Mouse (Mus musculus): ENCODE measurements at regions not wholly inside any gene's neighbourhood (a gene's known extent, or its start where the extent isn't known, plus 50 kb on each side); places are given as distances from the start of the nearest gene placed in this dataset.

DNA sequence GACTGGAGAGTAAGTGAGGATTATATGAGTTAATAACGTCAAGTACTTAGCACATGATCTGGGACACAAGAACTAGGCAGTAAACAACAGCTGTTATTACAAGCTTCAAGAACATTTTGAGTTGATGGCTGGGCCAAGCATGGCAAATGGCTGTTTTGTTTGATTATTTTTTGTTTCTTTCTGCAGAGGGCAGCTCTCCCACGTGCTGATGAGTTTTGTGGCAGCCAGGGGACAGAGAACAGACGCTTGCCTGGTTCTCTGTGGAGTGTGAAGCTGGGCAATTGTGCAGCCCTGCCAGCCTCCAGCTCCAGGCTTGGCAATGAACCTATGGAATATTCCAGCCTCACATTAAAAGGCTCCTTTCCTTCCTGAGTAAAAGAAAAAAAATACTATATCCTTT is 592.2 kb downstream of the Tox3 start:
- DNase-seq (ENCODE audit: low spot score in 2 of 2): no peak

DNA sequence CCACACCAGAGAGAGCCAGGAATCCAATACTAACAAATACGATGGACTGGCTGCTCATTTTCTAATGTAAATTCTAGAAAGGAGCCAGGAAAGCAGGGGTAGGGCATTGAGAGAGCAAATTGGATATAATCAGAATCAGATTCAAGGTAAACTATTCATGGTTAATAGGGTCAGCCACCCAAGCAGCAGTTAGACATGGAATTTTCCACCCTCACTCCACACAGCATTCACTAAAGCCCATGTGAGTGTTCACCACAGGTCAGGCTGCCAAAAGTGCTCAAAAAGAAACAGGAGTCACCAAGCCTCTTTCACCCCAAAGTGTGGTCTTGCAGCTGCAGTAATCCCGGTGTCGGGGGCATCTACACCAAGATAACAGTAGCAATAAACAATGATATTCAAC is 596.9 kb downstream of the Tox3 start:
- DNase-seq (ENCODE audit: low spot score in 2 of 2): no peak

DNA sequence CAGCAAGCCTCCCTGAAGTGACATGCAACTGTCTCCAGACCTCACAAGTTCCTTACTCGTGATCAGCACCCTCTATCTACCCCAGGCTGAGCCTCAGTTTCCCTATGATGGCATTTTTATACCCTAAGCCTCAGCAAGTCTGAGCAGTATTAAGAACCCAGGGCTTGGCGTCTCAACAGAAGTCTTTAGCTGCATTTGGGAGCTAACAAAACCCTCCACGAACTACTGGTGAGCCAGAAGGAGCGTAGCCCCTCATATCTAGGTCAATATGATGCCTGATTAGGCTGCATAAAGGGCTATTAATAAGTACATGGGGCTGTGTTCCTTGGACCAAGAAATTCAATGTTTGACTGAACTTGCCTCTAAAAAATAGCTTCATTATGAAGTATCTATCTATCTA is 600.4 kb downstream of the Tox3 start:
- DNase-seq (ENCODE audit: low spot score in 2 of 2): no peak

DNA sequence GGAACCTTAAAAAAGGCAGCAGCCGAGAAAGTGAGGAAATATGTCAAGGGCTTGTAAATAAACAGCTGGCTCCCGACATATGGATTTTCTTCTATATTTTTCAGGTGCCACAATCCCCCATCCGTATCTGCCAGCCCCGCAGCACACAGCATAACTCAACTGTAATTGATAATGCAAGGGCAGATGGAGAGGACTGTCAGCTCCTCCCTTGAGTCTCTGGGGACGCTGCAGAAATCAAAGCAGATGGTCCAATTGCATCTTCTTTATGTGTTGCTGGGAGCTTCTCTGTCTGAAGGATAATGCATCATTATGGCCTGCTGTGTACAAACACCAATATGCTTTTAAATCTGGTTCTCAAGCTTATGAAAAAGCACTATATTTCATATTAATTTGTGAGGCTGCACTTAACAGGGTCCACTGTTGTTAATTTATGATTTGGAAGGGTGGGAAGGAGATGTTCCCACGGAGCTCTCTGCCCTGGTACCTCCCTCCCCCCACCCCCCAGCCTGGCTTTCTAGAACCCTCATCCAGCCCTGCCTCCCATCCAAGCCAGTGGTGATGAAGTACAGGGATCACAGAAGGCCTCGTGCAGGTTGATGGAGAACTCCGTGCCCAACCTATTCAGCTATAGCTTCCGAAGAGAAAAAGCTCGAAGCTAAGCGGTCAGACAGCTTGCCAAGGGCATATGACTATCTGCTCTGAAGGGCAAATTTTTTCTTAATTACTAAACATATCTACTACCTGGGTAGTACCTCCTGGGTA is 603.7 kb downstream of the Tox3 start:
- no peak for DNase-seq (ENCODE audit: low spot score in 2 of 2)

DNA sequence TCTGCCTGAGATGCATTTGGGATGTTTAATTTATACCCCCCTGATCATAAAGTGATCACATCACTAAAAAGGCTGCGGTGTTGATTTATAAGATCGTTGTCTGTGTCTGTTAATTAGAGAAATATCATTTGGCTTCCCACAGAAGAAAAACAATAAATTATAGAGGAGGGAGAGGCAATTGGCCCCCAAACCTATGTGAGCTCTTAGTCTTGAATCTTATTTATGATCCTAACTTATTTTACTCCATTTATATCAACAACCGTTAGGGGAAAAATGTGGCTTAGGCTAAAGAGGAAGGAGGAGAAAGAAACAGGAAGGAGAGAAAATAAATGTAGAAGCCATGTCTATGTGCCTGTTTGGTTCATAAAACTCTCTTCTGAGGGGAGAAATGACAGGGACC is 609.5 kb downstream of the Tox3 start:
- no peak for DNase-seq (ENCODE audit: low spot score in 2 of 2)

DNA sequence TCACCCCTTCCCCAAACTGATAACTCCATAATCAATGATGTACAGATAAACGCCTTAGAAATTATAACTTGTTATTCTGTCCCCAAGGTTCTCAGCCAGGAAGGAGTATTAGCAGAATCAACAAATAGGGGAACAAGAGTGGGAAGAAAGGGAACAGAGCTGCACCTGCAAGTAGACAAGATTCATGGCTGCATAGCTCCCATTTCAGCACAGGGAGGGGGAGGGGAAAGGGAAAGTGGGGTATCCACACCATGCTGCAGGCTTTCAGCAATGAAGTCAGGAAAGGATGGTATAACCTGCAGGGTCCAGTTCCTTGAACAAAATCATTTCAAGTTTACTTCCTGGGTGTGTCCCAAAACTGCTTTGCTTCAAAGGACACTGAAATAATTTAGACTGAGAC is 610.5 kb downstream of the Tox3 start:
- DNase-seq (ENCODE audit: low spot score in 2 of 2): no peak

DNA sequence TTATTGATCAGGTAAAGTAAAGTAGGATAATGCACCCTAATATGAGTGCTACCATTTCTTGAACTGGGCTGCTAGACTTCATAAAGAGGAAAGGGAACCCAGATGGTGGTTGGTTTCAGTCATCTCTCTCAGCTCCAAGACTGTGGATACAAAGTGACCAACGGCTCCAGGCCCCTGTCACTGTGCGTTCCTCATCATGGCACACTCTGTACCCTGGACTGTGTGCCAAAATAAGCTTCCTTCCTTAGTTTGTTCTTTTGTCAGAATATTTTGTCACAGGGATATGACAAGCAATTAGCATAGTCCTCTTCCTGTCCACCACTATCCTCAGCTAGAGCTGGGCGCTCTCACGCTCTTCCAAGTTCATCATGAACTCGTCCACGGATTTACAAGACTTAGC is 620.9 kb downstream of the Tox3 start:
- DNase-seq (ENCODE audit: low spot score in 2 of 2): no peak

DNA sequence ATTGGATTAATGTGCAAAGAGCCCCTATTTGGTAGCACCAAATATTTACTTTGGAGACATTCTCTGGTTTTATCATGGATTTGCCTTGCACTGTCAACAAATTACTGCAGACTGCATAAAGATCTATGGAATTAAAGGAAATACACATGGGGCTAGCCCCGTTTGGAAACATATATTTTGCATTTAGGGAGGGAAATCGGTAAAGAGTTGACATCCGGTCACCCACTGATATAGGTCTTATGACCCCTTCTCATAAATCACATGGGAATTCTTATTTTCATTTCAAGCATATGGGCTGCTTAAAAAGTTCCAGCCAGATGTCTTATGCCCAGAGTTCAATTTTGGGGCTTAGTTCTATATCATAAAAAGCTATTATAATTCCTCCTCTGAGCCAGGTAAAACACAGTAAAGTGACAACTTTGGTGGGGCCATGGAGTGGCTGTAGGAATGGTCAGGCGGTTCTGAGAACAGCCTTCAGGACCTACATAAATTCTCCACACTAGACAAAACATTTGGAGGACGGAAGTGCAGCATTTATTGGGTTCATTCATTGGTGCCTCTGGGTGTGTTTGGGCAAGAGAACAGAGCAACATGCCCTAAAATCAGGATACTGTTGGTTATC is 626.3 kb downstream of the Tox3 start:
- no peak for DNase-seq (ENCODE audit: low spot score in 2 of 2)

DNA sequence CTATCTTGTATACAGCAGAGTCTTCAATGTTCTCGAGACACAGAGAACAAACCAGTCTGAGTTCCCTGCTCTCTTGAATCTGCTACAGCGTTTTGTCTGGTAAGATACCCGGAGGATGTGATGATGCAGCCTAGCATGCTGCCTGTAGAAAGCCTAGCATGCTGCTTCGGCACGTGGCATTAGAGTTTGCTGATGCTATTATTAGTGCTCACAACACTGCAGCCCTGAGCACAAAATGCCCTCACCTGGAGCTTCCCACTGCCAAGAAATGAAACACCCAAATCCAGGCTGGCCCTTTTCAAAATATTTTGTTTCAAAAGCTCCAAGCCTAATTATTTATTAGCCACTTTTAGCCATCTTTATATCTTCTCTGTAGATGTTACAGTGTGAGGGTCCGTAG is 634.3 kb downstream of the Tox3 start:
- no peak for DNase-seq (ENCODE audit: low spot score in 2 of 2)

DNA sequence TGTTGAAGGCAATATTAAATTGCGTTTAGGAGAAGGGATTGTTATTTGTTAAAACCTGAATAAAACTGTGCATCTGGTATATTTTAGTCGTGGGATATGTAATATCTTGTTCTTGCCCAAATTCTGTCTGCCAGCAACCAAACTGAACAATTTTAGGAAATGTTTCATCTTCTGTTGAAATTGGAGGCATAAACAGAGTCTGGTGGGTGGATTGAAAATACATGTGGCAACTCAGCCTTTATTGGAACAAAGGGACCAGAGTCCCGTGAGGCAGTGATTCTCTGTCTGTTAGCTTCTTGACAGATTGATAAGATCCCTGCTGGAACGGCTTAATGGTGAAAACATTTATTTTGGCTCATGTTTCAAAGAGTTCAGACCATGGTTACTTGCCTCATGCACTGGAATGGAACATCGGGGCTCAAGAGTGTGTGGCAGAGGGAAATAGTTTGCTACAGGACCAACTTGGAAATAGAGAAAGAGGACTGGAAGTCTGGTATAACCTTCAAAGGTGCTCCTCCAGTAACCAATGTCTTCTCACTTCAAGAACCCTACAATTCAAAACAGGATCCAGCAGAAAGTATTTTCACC is 640.7 kb downstream of the Tox3 start:
- no peak for DNase-seq (ENCODE audit: low spot score in 2 of 2)

DNA sequence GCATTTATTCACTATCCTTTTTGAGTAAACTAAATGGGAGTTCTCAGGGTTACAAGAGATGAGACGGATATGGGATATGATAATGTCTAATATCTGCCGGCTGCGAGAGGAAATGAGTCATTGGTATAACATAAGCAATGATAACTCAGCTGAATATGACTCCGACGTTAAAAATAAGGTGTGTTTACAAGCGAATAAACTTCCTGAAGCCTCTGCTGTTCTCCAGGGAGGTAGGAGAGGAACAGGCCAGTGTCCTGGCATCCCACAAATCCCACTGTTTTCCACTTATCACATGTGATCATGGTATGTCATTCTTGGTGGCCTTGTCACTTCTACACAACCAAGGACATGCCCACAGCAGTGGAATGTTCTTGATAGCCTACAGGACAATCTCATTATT is 641.7 kb upstream of the Sall1 start:
- DNase-seq (ENCODE audit: low spot score in 2 of 2): no peak

DNA sequence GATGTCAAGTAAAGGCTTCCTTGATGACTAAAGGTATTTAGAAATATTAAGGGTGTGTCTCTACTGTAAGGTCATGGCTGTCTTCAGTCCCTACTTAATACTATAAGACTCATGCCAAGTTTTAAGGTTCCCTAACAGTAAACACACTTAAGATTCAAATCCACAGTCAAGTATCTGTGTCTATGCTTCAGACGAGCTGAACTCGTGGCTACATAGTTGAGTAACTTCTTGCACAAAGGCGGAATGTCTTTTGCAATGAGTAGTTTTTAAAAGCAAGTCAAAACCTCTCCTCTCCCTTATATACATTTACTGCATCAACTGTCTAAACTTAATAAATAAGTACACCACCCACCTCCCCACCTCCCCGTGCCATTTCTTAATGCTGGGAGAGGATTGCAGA is 637.0 kb upstream of the Sall1 start:
- no peak for DNase-seq (ENCODE audit: low spot score in 2 of 2)

DNA sequence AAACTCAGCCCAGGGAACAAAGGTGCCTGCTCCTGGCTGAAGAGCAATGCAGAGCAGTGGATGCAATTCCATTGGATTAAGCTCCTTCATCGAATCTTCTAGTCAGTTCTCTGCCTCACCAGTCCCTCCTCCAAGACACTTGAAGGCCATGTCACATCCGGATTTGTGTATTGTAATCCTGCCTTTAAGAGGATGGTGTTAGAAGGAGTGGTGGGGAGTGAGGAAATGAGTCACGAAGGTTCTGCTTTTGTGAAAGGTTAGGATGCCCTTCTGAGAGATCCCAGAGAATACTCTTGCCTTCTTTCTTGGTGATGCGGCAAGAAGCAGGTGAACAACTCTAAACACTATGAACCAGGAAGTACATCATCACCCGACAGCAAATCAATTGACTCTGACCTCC is 636.4 kb upstream of the Sall1 start:
- DNase-seq (ENCODE audit: low spot score in 2 of 2): no peak

DNA sequence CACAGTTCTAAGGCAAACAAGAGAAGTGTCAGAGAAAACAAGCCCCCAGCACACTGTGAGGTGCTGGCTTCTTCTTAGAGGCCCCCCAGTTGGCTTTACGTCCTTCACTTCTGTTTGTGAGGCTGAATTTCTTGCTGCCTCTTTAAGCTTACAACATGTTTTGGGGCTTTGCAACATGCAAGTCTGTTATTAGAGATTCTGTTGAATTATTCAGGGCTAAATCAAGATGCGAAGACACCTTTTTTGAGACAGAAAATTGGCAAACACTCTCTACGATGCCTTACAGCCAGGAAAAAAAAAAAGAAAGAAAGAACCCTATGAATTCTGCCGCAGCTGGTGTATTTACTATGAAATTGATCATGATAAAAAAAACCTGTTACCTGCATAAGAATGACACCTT is 635.6 kb upstream of the Sall1 start:
- no peak for DNase-seq (ENCODE audit: low spot score in 2 of 2)

DNA sequence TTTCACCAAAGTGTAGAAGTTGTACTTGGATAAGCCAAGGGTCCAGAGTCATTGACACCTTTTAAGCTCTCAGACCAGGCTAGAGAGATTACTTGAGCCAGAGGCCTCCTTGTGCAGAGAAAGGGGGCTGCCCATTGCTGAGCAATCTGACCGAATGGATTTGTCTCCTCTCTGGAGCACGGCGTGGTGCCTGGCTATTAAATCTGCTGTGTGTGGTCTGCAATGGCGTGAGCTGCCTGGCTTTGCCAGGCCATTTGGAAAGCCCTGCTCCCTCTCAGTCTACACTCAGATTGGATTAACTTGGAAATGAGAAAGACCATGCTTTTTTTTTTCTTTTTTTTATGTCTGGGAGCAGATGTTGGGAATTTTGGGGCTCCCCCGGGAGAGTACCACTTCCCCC is 633.3 kb upstream of the Sall1 start:
- no peak for DNase-seq (ENCODE audit: low spot score in 2 of 2)

DNA sequence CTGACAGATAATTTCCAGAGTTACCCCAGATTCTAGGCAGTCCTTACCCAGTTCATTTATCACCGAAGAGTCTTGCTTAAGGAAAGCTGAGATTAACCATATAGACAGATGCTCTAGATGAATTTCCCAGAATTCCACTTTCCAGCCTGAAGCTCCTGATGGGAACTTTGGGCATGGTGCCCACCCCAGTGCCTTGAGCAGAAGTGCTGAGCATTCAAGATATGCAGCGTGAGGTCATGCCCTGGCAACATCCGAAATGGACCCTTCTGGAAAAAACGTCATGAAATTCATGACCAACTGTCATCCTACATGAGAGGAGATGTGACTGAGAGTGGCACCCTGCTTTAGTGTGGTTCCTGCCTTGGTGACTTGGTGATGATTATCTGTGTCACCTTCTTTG is 629.9 kb upstream of the Sall1 start:
- no peak for DNase-seq (ENCODE audit: low spot score in 2 of 2)

DNA sequence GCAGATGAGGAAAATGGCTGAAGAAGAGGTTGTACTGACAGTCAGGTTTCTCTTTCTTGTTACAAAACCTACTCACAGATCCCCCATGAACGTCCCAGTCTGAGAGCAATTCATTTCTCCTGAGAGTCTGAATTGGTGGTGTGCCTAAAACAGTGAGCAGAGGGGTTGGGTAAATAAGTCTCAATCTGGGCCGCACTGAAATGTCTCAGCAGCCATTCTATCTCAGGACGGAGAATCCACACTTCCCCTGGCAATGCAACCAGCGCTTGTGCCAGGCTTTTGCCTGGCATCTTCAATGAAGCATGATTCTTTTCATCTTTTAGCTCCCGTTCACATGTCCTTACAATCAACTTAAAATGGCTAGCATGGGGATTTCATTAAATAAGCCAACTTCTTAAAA is 628.7 kb upstream of the Sall1 start:
- no peak for DNase-seq (ENCODE audit: low spot score in 2 of 2)

DNA sequence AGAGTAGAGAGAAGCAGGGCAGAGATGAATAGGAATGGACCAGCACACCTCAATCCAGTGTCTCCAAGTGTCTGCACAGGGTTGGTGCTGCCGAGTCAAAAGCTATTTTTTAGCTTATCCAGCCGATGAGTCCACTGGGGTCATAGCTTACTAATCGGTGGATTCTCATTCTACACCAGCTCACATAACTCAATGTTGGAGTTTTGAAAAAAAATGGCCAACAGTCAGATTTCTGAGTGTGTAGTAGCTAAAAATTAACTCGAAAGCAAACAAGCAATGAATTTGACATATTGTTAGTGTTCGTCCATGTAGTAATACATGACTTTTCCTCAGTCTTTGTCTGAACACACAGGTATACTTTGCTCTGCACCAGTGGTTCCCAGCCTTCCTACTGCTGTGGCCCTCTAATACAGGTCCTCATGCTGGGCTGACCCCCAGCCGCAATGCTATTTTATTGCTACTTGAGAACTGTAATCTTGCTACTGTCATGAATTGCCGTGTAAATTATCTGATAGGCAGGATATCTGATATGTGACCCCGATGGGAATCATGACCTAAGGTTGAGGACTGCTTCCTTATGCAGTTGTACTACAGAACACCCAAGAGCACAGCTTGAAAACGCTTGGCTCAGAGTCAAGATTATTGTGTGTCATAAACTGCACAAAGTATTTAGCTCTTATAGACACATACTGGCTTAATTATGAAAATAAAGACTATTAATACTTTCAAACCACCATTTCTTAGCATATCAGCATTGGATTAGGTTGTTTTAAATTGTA is 621.1 kb upstream of the Sall1 start:
- no peak for DNase-seq (ENCODE audit: low spot score in 2 of 2)

DNA sequence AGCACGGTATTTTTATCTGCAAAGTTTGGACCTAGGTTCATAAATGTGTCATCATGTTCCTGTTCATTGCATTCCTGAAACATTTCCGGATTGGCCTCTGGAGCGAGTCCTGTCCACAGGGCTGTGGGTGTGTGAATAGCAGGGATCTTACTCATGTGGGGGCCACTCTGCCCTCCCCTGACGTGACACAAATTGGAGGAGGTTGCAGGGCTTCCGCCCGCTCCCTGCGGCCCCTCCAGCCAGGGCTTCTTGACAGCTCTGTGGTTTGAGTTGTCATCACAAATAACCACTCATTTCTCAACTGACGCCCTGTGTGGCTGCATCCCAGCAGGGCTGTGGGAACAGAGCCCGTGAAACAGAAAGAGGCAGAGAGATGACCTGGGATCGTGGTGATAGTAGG is 619.9 kb upstream of the Sall1 start:
- DNase-seq (ENCODE audit: low spot score in 2 of 2): peak; percentile 20 to 62

DNA sequence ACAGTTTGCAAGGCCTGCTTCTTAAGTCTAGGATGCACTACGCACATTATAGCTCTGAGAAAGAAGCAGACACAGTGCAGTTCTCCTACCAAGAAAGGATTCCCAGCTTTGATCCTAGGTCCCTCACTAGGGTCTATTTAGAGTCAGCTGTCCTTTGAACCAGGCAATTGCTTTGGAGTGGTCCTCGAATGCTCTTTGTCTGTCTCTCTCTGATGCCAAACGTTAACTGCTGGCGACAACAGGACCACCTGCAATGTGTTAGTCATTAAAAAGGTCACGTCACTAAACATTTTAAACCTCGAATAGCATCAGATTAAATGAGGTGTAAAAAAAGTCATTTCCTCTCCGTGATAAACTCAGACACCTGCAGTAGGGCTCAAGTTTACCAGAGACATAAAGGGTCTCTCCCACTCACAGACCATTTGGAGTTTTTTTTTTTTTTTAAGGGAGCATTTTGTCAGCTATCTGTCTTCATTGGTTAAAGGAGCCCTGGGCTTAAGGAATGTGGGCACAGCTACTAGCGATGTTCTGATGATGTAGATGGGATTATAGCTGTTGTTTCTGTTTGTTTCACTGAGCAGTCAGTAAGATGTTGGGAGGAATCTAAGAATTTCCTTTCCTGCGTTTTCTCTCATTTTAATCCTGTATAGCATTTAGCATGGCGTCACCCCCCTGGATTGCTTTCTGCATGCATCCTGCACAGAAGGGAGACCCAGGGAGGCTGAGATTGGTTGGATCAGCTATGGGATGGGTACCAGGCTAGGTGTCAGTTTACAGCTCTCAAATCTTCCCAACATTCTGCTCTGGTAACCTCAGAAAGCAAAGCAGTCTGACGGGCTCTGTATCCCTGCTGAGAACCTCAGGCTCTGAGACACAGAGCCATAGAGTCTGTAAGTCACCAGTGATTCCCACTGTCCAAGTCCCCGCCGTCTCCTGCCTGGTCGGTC is 615.3 kb upstream of the Sall1 start:
- DNase-seq (ENCODE audit: low spot score in 2 of 2): no peak

DNA sequence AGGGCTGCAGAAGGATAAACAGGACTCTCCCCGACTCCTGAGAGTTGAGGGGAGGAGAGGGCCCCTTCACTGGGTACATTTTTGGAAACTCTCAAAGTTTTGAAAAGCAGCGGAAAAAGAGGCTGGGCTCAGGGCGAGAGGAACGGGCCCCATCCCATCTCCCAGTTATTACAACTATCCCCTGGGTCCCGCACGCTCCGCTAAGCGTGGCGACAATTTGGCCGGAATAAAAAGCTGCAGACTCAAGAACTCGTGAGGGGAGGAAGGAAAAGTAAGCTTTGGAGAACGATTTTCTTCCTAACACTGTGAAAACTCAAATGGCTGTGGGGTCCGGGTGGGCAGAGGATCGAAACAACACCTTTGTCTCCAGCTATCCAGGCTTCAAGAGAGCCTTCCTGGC is 611.4 kb upstream of the Sall1 start:
- no peak for DNase-seq (ENCODE audit: low spot score in 2 of 2)
